Mouse (Mus musculus) erythroblast, embryonic 14.5 days (primary cell): ENCODE results near the gene Ttll2.
"Not testable (repeated sequence)": the region's sequence is repeated elsewhere in the genome, so short reads cannot be mapped to it uniquely, and the experiment has no call there.

Experiments
- GATA1 ChIP-seq: IDR thresholded peaks from 2 replicates; pipeline ENCODE4 v1.6.1; 2012; ENCODE audit warnings: low read length, inconsistent platforms, mixed read lengths
- TAL1 ChIP-seq: IDR thresholded peaks from 3 replicates; pipeline ENCODE4 v1.6.1; 2012; ENCODE audit warnings: low read length, inconsistent platforms, mixed read lengths

DNA sequence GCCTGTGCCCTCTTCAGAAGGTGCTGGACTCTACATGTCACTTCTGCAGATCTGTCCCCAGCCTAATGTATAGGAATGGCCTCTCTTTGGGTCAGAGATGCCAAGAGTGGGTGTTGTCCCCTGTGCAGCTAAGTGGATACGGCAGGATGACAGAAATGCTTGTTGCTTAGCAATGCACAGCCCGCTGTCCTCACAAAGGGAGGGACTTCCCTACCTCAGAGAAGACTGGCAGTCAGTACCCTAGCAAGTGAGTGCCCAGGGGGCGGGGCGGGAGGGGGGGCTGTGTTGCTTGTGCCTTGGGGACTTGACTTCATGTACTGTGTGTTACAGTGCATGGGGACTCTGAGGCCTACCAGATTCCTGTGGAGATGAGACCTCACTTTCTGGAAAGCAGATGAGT lies 7.3 kb upstream of the Ttll2 start:
- not testable (repeated sequence) for TF ChIP-seq GATA1, TAL1
